Mouse (Mus musculus) left cerebral cortex, postnatal 36 days (tissue): Measurements from ENCODE around the gene 4833420G17Rik. TPM values are rescaled to one million over a fixed set of nuclear protein-coding genes. Genes with fewer than 3 reads are reported as not detected.
"Not testable (repeated sequence)": the region's sequence is repeated elsewhere in the genome, so short reads cannot be mapped to it uniquely, and the experiment has no call there.

Experiments
- DNase-seq, 2 experiments: peaks; one replicate each; pipeline ENCODE4 v3.0.0; 2021 to 2022; ENCODE audit warnings: low spot score in 2 of 2, mixed read lengths in 1 of 2
- intact Hi-C: fragments of 180-260 bp; cut with DNase I; formaldehyde crosslinking; loops from one replicate; pipeline ENCODE4 v1.15.1; 2025
- total RNA-seq, 2 experiments: library from RNA; stranded (reverse); gene quantifications; 2 replicates each; pipeline ENCODE4 v1.2.3; 2021

4833420G17Rik gene
- 10 to 100 TPM; 22.7 to 28.8 TPM for total RNA-seq

GRCm38 (mm10) chr13:119462596-119463560, at the start of gene 4833420G17Rik:
Gene 4833420G17Rik (plus strand): TSS chr13:119462768.
- intact Hi-C loops = no loop called here
- DNase-seq = peak; percentile 87 to 88

- intact Hi-C loops = no loop called here
- DNase-seq = no peak
These were observed 49.5 kb upstream of the 4833420G17Rik start for GRCm38 (mm10) chr13:119413026-119413425.

GRCm38 (mm10) chr13:119418479-119418878, 44.1 kb upstream of the 4833420G17Rik start:
- no peak for DNase-seq
- intact Hi-C loops = no loop called here

- no peak for DNase-seq
- intact Hi-C loops = no loop called here
These were observed 32.4 kb upstream of the 4833420G17Rik start for GRCm38 (mm10) chr13:119430164-119430563.

- no peak for DNase-seq
- intact Hi-C loops = no loop called here
These were observed 30.5 kb upstream of the 4833420G17Rik start for GRCm38 (mm10) chr13:119432041-119432440.

- intact Hi-C loops = no loop called here
- DNase-seq = no peak
These were observed 28.2 kb upstream of the 4833420G17Rik start for GRCm38 (mm10) chr13:119434359-119434758.

- no peak for DNase-seq
- intact Hi-C loops = no loop called here
These were observed 20.3 kb upstream of the 4833420G17Rik start for GRCm38 (mm10) chr13:119442244-119442643.

- intact Hi-C loops = no loop called here
- DNase-seq = no peak
These were observed 9.0 kb upstream of the 4833420G17Rik start for GRCm38 (mm10) chr13:119453563-119453962.

GRCm38 (mm10) chr13:119455082-119455481, 7.5 kb upstream of the 4833420G17Rik start:
- no peak for DNase-seq
- intact Hi-C loops = no loop called here

- intact Hi-C loops = no loop called here
- no peak for DNase-seq
These were observed 6.2 kb upstream of the 4833420G17Rik start for GRCm38 (mm10) chr13:119456342-119456741.

GRCm38 (mm10) chr13:119461900-119462595, 520 bp upstream of the 4833420G17Rik start:
- intact Hi-C loops = no loop called here
- DNase-seq = no peak

GRCm38 (mm10) chr13:119476631-119477030, 14.1 kb downstream of the 4833420G17Rik start:
- no peak for DNase-seq
- intact Hi-C loops = no loop called here

- intact Hi-C loops = no loop called here
- DNase-seq = no peak
These were observed 15.2 kb downstream of the 4833420G17Rik start for GRCm38 (mm10) chr13:119477789-119478188.

GRCm38 (mm10) chr13:119487354-119487753, 24.8 kb downstream of the 4833420G17Rik start:
- no peak for DNase-seq
- intact Hi-C loops = no loop called here

GRCm38 (mm10) chr13:119487880-119488580, 25.5 kb downstream of the 4833420G17Rik start, which contains the start of the genes Tmem267 and 3110070M22Rik:
Gene Tmem267 (plus strand): TSS chr13:119488039.
Gene 3110070M22Rik (minus strand): TSS chr13:119488383.
- DNase-seq = peak; percentile 84 to 90
- intact Hi-C loops = no loop called here

GRCm38 (mm10) chr13:119492083-119492482, 29.5 kb downstream of the 4833420G17Rik start:
- intact Hi-C loops, DNase-seq: not testable (repeated sequence)

- intact Hi-C loops, DNase-seq: not testable (repeated sequence)
These were observed 32.4 kb downstream of the 4833420G17Rik start for GRCm38 (mm10) chr13:119494938-119495337.
